Mouse (Mus musculus) liver, postnatal 0 days (tissue): ENCODE measurements around the gene Fignl1.

Experiments used
- CTCF ChIP-seq: sonication (generic); IDR thresholded peaks from 2 replicates; pipeline ENCODE4 v1.5.1; 2016; ENCODE audit warnings: antibody characterized with exemption, low read depth
- EP300 ChIP-seq: IDR thresholded peaks from 2 replicates; pipeline ENCODE4 v1.6.1; 2016; ENCODE audit warnings: antibody characterized with exemption, low read depth, mild to moderate bottlenecking

DNA sequence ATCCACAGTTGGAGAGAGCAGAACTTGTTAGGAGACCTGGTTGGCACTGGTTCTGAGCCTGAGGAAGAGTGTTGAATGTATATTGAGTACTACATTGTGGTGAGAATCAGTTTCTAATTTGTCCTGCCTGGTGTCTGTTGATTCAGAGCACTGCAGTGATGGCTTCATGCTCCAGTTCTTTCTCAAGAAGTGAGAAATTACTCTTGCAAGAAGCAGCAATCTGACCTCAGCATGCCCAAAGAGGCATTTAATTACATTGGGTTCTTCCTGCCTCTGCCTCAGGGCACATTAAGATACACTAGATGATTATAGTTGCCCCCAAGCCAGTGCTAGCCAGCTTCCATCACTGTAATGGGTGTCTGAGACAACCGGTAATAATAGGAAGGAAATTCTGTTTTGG is 49.9 kb downstream of the Fignl1 start:
- TF ChIP-seq CTCF (no peak), EP300 (no peak)
